Mouse (Mus musculus) heart, embryonic 14.5 days (tissue): ENCODE measurements around the gene Gm7137. TPM values are rescaled to one million over a fixed set of nuclear protein-coding genes. Genes with fewer than 3 reads are reported as not detected.
"Not testable (repeated sequence)": the region's sequence is repeated elsewhere in the genome, so short reads cannot be mapped to it uniquely, and the experiment has no call there.

Experiments used
- ATAC-seq: fragments of 200-750 bp; cut with Nextera tagmentation; 2 replicates; pipeline ENCODE4 v1.8.0; 2017; ENCODE audit warnings: low read depth, moderate TSS enrichment; ENCODE audit not compliant: insufficient number of reproducible peaks, insufficient read depth, low FRiP score
- H3K27ac ChIP-seq, 2 experiments: fragments of 200-500 bp in 1 of 2; fragments of 300-500 bp in 1 of 2; sonication (generic) in 1 of 2; replicated peaks in 1 of 2; 2 replicates each; pipeline ENCODE4 v1.5.1; 2012 to 2014; ENCODE audit warnings: low read depth in 2 of 2, low read length in 2 of 2, control low read depth in 1 of 2, mild to moderate bottlenecking in 1 of 2, mixed read lengths in 1 of 2; ENCODE audit not compliant: control insufficient read depth in 1 of 2, insufficient read depth in 1 of 2
- H3K27me3 ChIP-seq: fragments of 300-500 bp; sonication (generic); 2 replicates; pipeline ENCODE4 v1.6.1; 2014; ENCODE audit warnings: mild to moderate bottlenecking, low read length, control low read depth; ENCODE audit not compliant: control insufficient read depth, insufficient read depth
- H3K36me3 ChIP-seq: fragments of 300-500 bp; sonication (generic); 2 replicates; pipeline ENCODE4 v1.6.1; 2014; ENCODE audit warnings: mild to moderate bottlenecking, control low read depth, low read length, mixed read lengths; ENCODE audit not compliant: control insufficient read depth, insufficient read depth
- H3K4me1 ChIP-seq, 2 experiments: fragments of 200-500 bp in 1 of 2; fragments of 300-500 bp in 1 of 2; sonication (generic) in 1 of 2; 2 replicates each; pipeline ENCODE4 v1.6.1; 2012 to 2014; ENCODE audit warnings: low read length in 2 of 2, control low read depth in 1 of 2, mixed read lengths in 1 of 2; ENCODE audit not compliant: control insufficient read depth in 2 of 2, insufficient read depth in 2 of 2
- H3K4me2 ChIP-seq: fragments of 300-500 bp; sonication (generic); 2 replicates; pipeline ENCODE4 v1.6.1; 2014; ENCODE audit warnings: mild to moderate bottlenecking, low read length
- H3K4me3 ChIP-seq, 2 experiments: fragments of 200-500 bp in 1 of 2; fragments of 300-500 bp in 1 of 2; sonication (generic) in 1 of 2; 2 replicates each; pipeline ENCODE4 v1.5.1; 2012 to 2014; ENCODE audit warnings: low read length in 2 of 2, mild to moderate bottlenecking in 2 of 2, control low read depth in 1 of 2, low read depth in 1 of 2, moderate library complexity in 1 of 2; ENCODE audit not compliant: control insufficient read depth in 1 of 2, insufficient read depth in 1 of 2
- H3K9ac ChIP-seq: fragments of 300-500 bp; sonication (generic); 2 replicates; pipeline ENCODE4 v1.6.1; 2014; ENCODE audit warnings: mild to moderate bottlenecking, low read length
- H3K9me3 ChIP-seq: fragments of 300-500 bp; sonication (generic); 2 replicates; pipeline ENCODE4 v1.6.1; 2016; ENCODE audit warnings: low read length, control low read depth; ENCODE audit not compliant: control insufficient read depth
- WGBS: fragments of 180-500 bp; shearing (Covaris S2); extraction: QIAGEN DNeasy Blood & Tissue Kit; methylation state at CpG from one replicate; pipeline ENCODE4 v1.1.7; 2014; 5-methylcytosine and 5-hydroxymethylcytosine counted together
- polyA plus RNA-seq: library from polyadenylated mRNA; unstranded; fragments of >200 nt; fragmentation: Nextera tagmentation; extraction: Ambion mirVana; gene quantifications from 2 replicates; pipeline ENCODE4 v1.2.1, GENCODE M21; 2014

The Gm7137 gene
- polyA plus RNA-seq, 1 experiment from 2014 or later = not detected

DNA sequence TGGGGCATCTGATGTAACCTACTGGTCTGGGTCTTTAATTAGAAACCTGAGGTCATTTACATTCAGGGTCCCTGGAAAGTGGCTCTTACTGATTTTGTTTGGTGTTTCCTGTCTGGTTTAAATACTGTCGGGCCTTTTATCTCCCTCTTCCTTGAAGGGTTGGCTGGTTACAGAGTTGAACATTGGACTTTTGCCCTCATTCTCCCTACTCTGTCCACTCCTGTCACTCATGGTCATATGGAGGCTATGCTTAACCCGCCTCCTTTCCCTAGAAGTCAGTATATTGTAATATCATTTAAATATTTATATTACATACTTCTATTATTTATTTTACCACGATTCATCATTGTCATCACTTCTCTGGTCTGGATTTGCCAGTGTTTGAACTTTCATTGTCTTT, 16.1 kb upstream of the Gm7137 start:
- Histone ChIP-seq H3K27me3 (no peaks in the 10 kb centered on the region), H3K4me3 (no peak overlapping the region), H3K9ac (no peak overlapping the region), H3K36me3 (no peaks in the 10 kb centered on the region), H3K4me2 (no peak overlapping the region), H3K4me1 (peaks cover 0 to 3% of the 10 kb centered on the region in 2 experiments; a peak in 1 of 4 replicates), H3K9me3 (no peaks in the 10 kb centered on the region), H3K27ac (no peak overlapping the region)
- 60% methylated on average over 3 of the region's 3 CpGs for WGBS
- no peak for ATAC-seq

GRCm38 (mm10) chr10:77798921-77799508, 11.0 kb upstream of the Gm7137 start, which contains the start of gene Gm19668:
Gm19668 (minus strand) TSS chr10:77799133.
- Histone ChIP-seq H3K9me3 (no peaks in the 10 kb centered on the region), H3K4me2 (no peak within 1 kb of the TSS), H3K4me3 (no peak within 1 kb of the TSS), H3K27ac (peak within 1 kb of the TSS in 1 of 2 experiments; percentile 28; a peak in 1 of 4 replicates), H3K4me1 (peaks cover 7 to 13% of the 10 kb centered on the region in 2 experiments; a peak in 2 of 4 replicates), H3K9ac (no peak within 1 kb of the TSS), H3K36me3 (no peaks in the 10 kb centered on the region), H3K27me3 (no peaks in the 10 kb centered on the region)
- no peak for ATAC-seq
- WGBS = 49% methylated on average over 8 of the region's 8 CpGs

GRCm38 (mm10) chr10:77798164-77798920, 10.3 kb upstream of the Gm7137 start:
- Histone ChIP-seq H3K27ac (peak overlapping the region in 1 of 2 experiments; percentile 28; a peak in 1 of 4 replicates), H3K4me1 (peaks cover 7 to 13% of the 10 kb centered on the region in 2 experiments; a peak in 2 of 4 replicates)
- H3K9me3 ChIP-seq, H3K9ac ChIP-seq, H3K27me3 ChIP-seq, H3K36me3 ChIP-seq, H3K4me2 ChIP-seq, ATAC-seq, H3K4me3 ChIP-seq: not testable (repeated sequence)
- 34% methylated on average over 3 of the region's 3 CpGs for WGBS

GRCm38 (mm10) chr10:77797677-77798076, 9.7 kb upstream of the Gm7137 start:
- Histone ChIP-seq H3K9me3 (no peaks in the 10 kb centered on the region), H3K27me3 (no peaks in the 10 kb centered on the region), H3K4me1 (peaks cover 7 to 13% of the 10 kb centered on the region in 2 experiments; a peak in 2 of 4 replicates), H3K27ac (peak overlapping the region in 1 of 2 experiments; percentile 28; a peak in 1 of 4 replicates), H3K4me3 (no peak overlapping the region), H3K36me3 (no peaks in the 10 kb centered on the region), H3K9ac (no peak overlapping the region), H3K4me2 (no peak overlapping the region)
- ATAC-seq = no peak; the same call in 1 of the 2 replicates
- 5% methylated on average over 3 of the region's 3 CpGs for WGBS

DNA sequence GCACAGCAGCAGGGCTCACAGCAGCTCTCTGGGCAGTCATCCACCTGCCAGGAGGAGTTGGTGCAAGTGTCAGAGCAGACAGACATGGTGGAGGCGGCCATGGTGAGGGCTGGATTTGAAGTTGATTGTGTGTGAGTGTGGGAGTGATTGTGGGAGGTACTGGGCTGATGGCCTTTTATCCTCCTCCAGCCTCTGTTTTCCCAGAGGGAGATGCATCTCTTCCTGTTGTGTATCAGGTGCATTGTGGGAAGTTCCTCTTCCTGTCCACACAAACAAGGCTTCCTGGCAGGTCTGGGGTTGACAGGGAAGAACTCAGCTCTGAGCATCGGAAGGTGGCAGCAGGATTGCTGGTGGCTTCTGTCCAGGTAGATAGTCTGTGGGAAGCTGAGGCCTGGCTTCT, 7.0 kb upstream of the Gm7137 start, which contains the start of gene Gm9639:
TSS of gene Gm9639 (minus strand) at position 101 of the 400 bp plus-strand sequence.
- 69% methylated on average over 2 of the region's 2 CpGs for WGBS
- Histone ChIP-seq H3K4me1 (peaks cover 7 to 13% of the 10 kb centered on the region in 2 experiments; a peak in 2 of 4 replicates), H3K4me3 (no peak within 1 kb of the TSS), H3K27me3 (no peaks in the 10 kb centered on the region), H3K36me3 (no peaks in the 10 kb centered on the region), H3K27ac (no peak within 1 kb of the TSS), H3K4me2 (no peak within 1 kb of the TSS), H3K9me3 (no peaks in the 10 kb centered on the region), H3K9ac (no peak within 1 kb of the TSS)
- ATAC-seq = no peak

GRCm38 (mm10) chr10:77788621-77789020, 621 bp upstream of the Gm7137 start:
- no peaks in the 10 kb centered on the region for H3K9me3 ChIP-seq
- WGBS = 69% methylated on average over 2 of the region's 2 CpGs
- ATAC-seq = no peak
- no peak overlapping the region for H3K9ac ChIP-seq
- H3K4me3 ChIP-seq = no peak overlapping the region
- no peak overlapping the region for H3K4me2 ChIP-seq
- H3K36me3 ChIP-seq = no peaks in the 10 kb centered on the region
- H3K27ac ChIP-seq = no peak overlapping the region
- H3K4me1 ChIP-seq = no peaks in the 10 kb centered on the region
- no peaks in the 10 kb centered on the region for H3K27me3 ChIP-seq

- not testable (repeated sequence) for H3K4me3 ChIP-seq, H3K27me3 ChIP-seq, H3K9ac ChIP-seq
Measured at GRCm38 (mm10) chr10:77783396-77783795, 4.6 kb downstream of the Gm7137 start.

More at GRCm38 (mm10) chr10:77783396-77783795, 4.6 kb downstream of the Gm7137 start:
- H3K36me3 ChIP-seq, H3K9me3 ChIP-seq, H3K4me2 ChIP-seq, ATAC-seq, H3K27ac ChIP-seq, H3K4me1 ChIP-seq: not testable (repeated sequence)
- 21% methylated on average over 1 of the region's 3 CpGs for WGBS
